7 mouse cellular contexts compared by ENCODE assay signal in genomic region chr2:144011080-144011551, GRCm38 (mm10). TPM values are rescaled to one million over a fixed set of nuclear protein-coding genes. Genes with fewer than 3 reads are reported as not detected.
DNase-seq lines count a peak whose midpoint lies in the region; ATAC-seq lines count a peak whose summit lies in the region.

Gene Rrbp1 (minus strand): TSS chr2:144011263.

- H3K27me3 ChIP-seq in embryonic facial prominence, embryonic 11.5 days (ENCODE audit: control insufficient read depth, insufficient read depth, low read length) = no peaks in the 10 kb centered on the region
- no peaks in the 10 kb centered on the region for H3K27me3 ChIP-seq in limb, embryonic 10.5 days (ENCODE audit: low read depth, poor library complexity, severe bottlenecking)
- no peaks in the 10 kb centered on the region for H3K27me3 ChIP-seq in midbrain, embryonic 13.5 days

- H3K36me3 ChIP-seq in embryonic facial prominence, embryonic 11.5 days (replicated peaks; ENCODE audit: control insufficient read depth, insufficient read depth, low read depth, low read length) = no peaks in the 10 kb centered on the region
- peaks cover 11% of the 10 kb centered on the region for H3K36me3 ChIP-seq in limb, embryonic 10.5 days
- H3K36me3 ChIP-seq in midbrain, embryonic 13.5 days = no peaks in the 10 kb centered on the region

- H3K4me1 ChIP-seq in embryonic facial prominence, embryonic 11.5 days (ENCODE audit: control insufficient read depth, insufficient read depth, low read length) = no peaks in the 10 kb centered on the region; the same call in 1 of the 2 replicates
- peaks cover 19% of the 10 kb centered on the region for H3K4me1 ChIP-seq in limb, embryonic 10.5 days
- peaks cover 18% of the 10 kb centered on the region for H3K4me1 ChIP-seq in midbrain, embryonic 13.5 days (replicated peaks)

- H3K4me3 ChIP-seq in embryonic facial prominence, embryonic 11.5 days (ENCODE audit: low read depth, low read length) = peak within 1 kb of the TSS; percentile 94
- peak within 1 kb of the TSS; percentile 94 for H3K4me3 ChIP-seq in limb, embryonic 10.5 days
- H3K4me3 ChIP-seq in midbrain, embryonic 13.5 days (replicated peaks) = peak within 1 kb of the TSS; percentile 87

- H3K27ac ChIP-seq in embryonic facial prominence, embryonic 11.5 days (replicated peaks; ENCODE audit: low read depth, low read length) = peak within 1 kb of the TSS; percentile 86
- H3K27ac ChIP-seq in limb, embryonic 10.5 days = peak within 1 kb of the TSS; percentile 96
- peak within 1 kb of the TSS; percentile 85 for H3K27ac ChIP-seq in midbrain, embryonic 13.5 days

- 0% methylated on average over 49 of the region's 53 CpGs for WGBS in embryonic facial prominence, embryonic 11.5 days
- under 1% methylated on average over 53 of the region's 53 CpGs for WGBS in limb, embryonic 10.5 days
- under 1% methylated on average over 50 of the region's 53 CpGs for WGBS in midbrain, embryonic 13.5 days

- no peaks in the 10 kb centered on the region for H3K9me3 ChIP-seq in embryonic facial prominence, embryonic 11.5 days (replicated peaks; ENCODE audit: control insufficient read depth, low read length)
- H3K9me3 ChIP-seq in limb, embryonic 10.5 days (replicated peaks) = no peaks in the 10 kb centered on the region
- H3K9me3 ChIP-seq in midbrain, embryonic 13.5 days = no peaks in the 10 kb centered on the region

- H3K4me2 ChIP-seq in embryonic facial prominence, embryonic 11.5 days (ENCODE audit: low read depth, low read length) = peak within 1 kb of the TSS; percentile 71
- peak within 1 kb of the TSS; percentile 66 for H3K4me2 ChIP-seq in midbrain, embryonic 13.5 days (replicated peaks)

- peak; percentile 98 for ATAC-seq in embryonic facial prominence, embryonic 11.5 days (replicated peaks; ENCODE audit: insufficient number of reproducible peaks, low FRiP score, low TSS enrichment, low read depth)
- ATAC-seq in granulocyte monocyte progenitor cell, adult 5-6 weeks (replicated peaks; ENCODE audit: poor library complexity, severe bottlenecking) = peak; percentile 69
- peak; percentile 99 for ATAC-seq in midbrain, embryonic 13.5 days

- DNase-seq in adrenal gland, postnatal 14 days = peak; percentile 99
- peak; percentile 98 for DNase-seq in embryonic facial prominence, embryonic 11.5 days (ENCODE audit: low spot score)
- DNase-seq in kidney, adult 11 months = peak; percentile 99
- peak; percentile 95 for DNase-seq in limb, embryonic 10.5 days (ENCODE audit: low spot score)
- peak; percentile 97 for DNase-seq in spleen, adult 12 weeks (ENCODE audit: low spot score)

- peak within 1 kb of the TSS; percentile 88 for H3K9ac ChIP-seq in embryonic facial prominence, embryonic 11.5 days (replicated peaks; ENCODE audit: low read length)
- H3K9ac ChIP-seq in midbrain, embryonic 13.5 days (replicated peaks) = peak within 1 kb of the TSS; percentile 82

RNA-seq across cellular contexts. Expression of gene Rrbp1, which starts in this region (rescaled TPM):
- total RNA-seq in adrenal gland, postnatal 14 days (2021) = 174 and 205 TPM in 2 replicates
- polyA plus RNA-seq in embryonic facial prominence, embryonic 11.5 days (2014; fragmentation: Nextera tagmentation; extraction: Ambion mirVana) = 41.8 and 46.9 TPM in 2 replicates
- 177 and 252 TPM in 2 replicates for total RNA-seq in granulocyte monocyte progenitor cell, adult 5-6 weeks (2014; fragmentation: Nextera tagmentation)
- 193 and 228 TPM in 2 replicates for total RNA-seq in granulocyte monocyte progenitor cell, adult 5-6 weeks (2017)
- polyA plus RNA-seq in limb, embryonic 10.5 days (2016; fragmentation: Nextera tagmentation; extraction: Ambion mirVana) = 52.7 and 63.9 TPM in 2 replicates
- polyA plus RNA-seq in midbrain, embryonic 13.5 days (2015; fragmentation: Nextera tagmentation; extraction: Ambion mirVana) = 28.2 and 33.5 TPM in 2 replicates

Comparison
In these comparisons a context has a peak if more than half of its experiments do, and no peak if none do; other contexts are left out.
1. Peak in every context shown above with its lines: DNase-seq, ATAC-seq, H3K4me3 ChIP-seq and H3K27ac ChIP-seq.